10 mouse cellular contexts compared by ENCODE assay signal in the genomic region with DNA sequence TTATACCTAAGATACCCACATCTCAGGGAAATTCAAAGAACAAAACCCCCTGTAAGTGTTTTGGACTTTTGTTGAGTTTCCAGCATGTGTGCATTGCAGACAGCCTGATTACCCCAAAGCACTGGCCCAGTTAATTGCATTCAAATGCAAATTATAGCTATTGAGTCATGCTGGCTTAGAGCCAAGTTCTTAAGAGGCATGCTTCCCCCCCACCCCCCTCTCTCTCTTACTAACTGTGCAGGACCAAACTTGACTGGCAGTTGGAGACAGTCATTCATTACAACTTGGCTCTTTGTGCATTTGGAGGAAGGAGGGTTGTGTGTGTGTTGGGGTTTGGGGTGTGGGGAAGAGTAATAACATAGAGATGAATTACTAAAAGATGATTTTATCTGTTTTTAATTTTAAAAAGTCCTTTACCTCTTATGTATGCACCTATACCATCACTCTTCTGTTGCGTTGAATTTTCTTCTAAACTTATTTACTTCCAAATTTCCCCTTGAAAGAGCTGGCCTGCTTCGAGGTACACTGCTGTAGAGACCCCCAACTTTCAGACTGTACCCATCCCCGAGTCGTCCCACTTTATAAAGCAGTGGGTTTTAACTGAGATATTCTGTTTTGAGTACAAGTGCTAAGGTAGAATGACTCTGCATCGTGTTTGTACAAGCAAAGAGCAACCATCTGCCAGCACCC. TPM values are rescaled to one million over a fixed set of nuclear protein-coding genes. Genes with fewer than 3 reads are reported as not detected.
DNase-seq lines count a peak whose midpoint lies in the region; ATAC-seq and TF ChIP-seq lines count a peak whose summit lies in the region.
"Had no signal": no experiment of that assay in that cellular context is flagged by ENCODE, and none has a peak within 500 bp of the region (broad histone marks: within the 10 kb centered on the region; RNA-seq: fewer than 3 reads in every experiment).

No protein-coding gene starts in this region.

- peak; percentile 75; the same call in 1 of the 2 replicates for ATAC-seq in embryonic facial prominence, embryonic 12.5 days (ENCODE audit: insufficient number of reproducible peaks, insufficient read depth, low FRiP score, low TSS enrichment)
- ATAC-seq in intestine, embryonic 16.5 days = peak; percentile 36; the same call in 1 of the 2 replicates

- no peaks in the 10 kb centered on the region for H3K27me3 ChIP-seq in embryonic facial prominence, embryonic 12.5 days
- no peaks in the 10 kb centered on the region for H3K27me3 ChIP-seq in intestine, embryonic 16.5 days (replicated peaks; ENCODE audit: control insufficient read depth, insufficient read depth, low read length)

- no peak overlapping the region for H3K4me2 ChIP-seq in embryonic facial prominence, embryonic 12.5 days (replicated peaks)
- H3K4me2 ChIP-seq in intestine, embryonic 16.5 days (ENCODE audit: low read depth, low read length) = no peak overlapping the region

- intact Hi-C loops in left cerebral cortex, postnatal 14 days (cut with DNase I) = no loop called here
- intact Hi-C loops in left cerebral cortex, adult 2 months (cut with DNase I) = no loop called here

- no peak overlapping the region for H3K27ac ChIP-seq in left cerebral cortex, adult 2 months
- no peak overlapping the region for H3K27ac ChIP-seq in embryonic facial prominence, embryonic 12.5 days
- H3K27ac ChIP-seq in intestine, embryonic 16.5 days (ENCODE audit: low read length) = no peak overlapping the region
- H3K27ac ChIP-seq: heart, adult 2 months had no signal

- 51% methylated on average over 5 of the region's 5 CpGs for WGBS in embryonic facial prominence, embryonic 12.5 days
- 53% methylated on average over 5 of the region's 5 CpGs for WGBS in intestine, embryonic 16.5 days

- H3K9ac ChIP-seq in embryonic facial prominence, embryonic 12.5 days = no peak overlapping the region
- no peak overlapping the region for H3K9ac ChIP-seq in intestine, embryonic 16.5 days (ENCODE audit: low read depth, low read length)

- DNase-seq in left cerebral cortex, postnatal 14 days (ENCODE audit: low spot score in 2 of 2) = peak; percentile 15 to 48
- no peak for DNase-seq in left cerebral cortex, adult 2 months (ENCODE audit: extremely low spot score in 1 of 2, low spot score in 2 of 2)
- DNase-seq in retina, embryonic 14.5 days (ENCODE audit: low spot score) = peak; percentile 97
- no peak for DNase-seq in heart, adult 18-20 months
- DNase-seq in adrenal gland, postnatal 36 days = no peak
- no peak for DNase-seq in adrenal gland, postnatal 10 days
- DNase-seq: heart, adult 2 months; right cerebral cortex, postnatal 25 days had no signal

- H3K4me3 ChIP-seq in left cerebral cortex, adult 2 months = no peak overlapping the region
- no peak overlapping the region for H3K4me3 ChIP-seq in embryonic facial prominence, embryonic 12.5 days
- no peak overlapping the region for H3K4me3 ChIP-seq in intestine, embryonic 16.5 days (ENCODE audit: low read length)
- H3K4me3 ChIP-seq: heart, adult 2 months had no signal

- H3K9me3 ChIP-seq in embryonic facial prominence, embryonic 12.5 days = peaks cover 3% of the 10 kb centered on the region; the same call in 1 of the 2 replicates
- H3K9me3 ChIP-seq in intestine, embryonic 16.5 days (ENCODE audit: control insufficient read depth, low read length) = no peaks in the 10 kb centered on the region

- TF ChIP-seq CTCF in left cerebral cortex, adult 2 months (IDR thresholded peaks at IDR 0.05) = no peak

- H3K4me1 ChIP-seq in embryonic facial prominence, embryonic 12.5 days = peaks cover 16% of the 10 kb centered on the region
- no peaks in the 10 kb centered on the region for H3K4me1 ChIP-seq in intestine, embryonic 16.5 days (ENCODE audit: control insufficient read depth, insufficient read depth, low read length)

- no peaks in the 10 kb centered on the region for H3K36me3 ChIP-seq in embryonic facial prominence, embryonic 12.5 days
- H3K36me3 ChIP-seq in intestine, embryonic 16.5 days (ENCODE audit: control insufficient read depth, insufficient read depth, low read length) = no peaks in the 10 kb centered on the region

RNA-seq across cellular contexts. Expression of gene Kif21a, which starts 6.6 kb away (rescaled TPM):
- 10 to 100 TPM; 89.1 to 91.8 TPM for total RNA-seq in left cerebral cortex, postnatal 14 days (2021)
- 100 to 1,000 TPM; 138 to 144 TPM for total RNA-seq in left cerebral cortex, adult 2 months (2021)
- polyA plus RNA-seq in embryonic facial prominence, embryonic 12.5 days (2016; fragmentation: Nextera tagmentation; extraction: Ambion mirVana) = 9.5 and 10.3 TPM in 2 replicates
- 10.6 and 11.2 TPM in 2 replicates for polyA plus RNA-seq in intestine, embryonic 16.5 days (2015; fragmentation: Nextera tagmentation; extraction: Ambion mirVana)
- 10 to 100 TPM; 18.4 to 18.5 TPM for total RNA-seq in heart, adult 18-20 months (2021)
- total RNA-seq in adrenal gland, postnatal 36 days (2021) = 10 to 100 TPM; 16.6 to 20.1 TPM
- total RNA-seq in adrenal gland, postnatal 10 days (2021) = 10 to 100 TPM; 18.2 to 18.9 TPM

Comparison
In these comparisons a context has a peak if more than half of its experiments do, and no peak if none do; other contexts are left out.
1. DNase-seq: peak in left cerebral cortex, postnatal 14 days (2 of 2) and retina, embryonic 14.5 days (single experiment); none in left cerebral cortex, adult 2 months (0 of 2), heart, adult 18-20 months (0 of 2), adrenal gland, postnatal 36 days (0 of 2) and adrenal gland, postnatal 10 days (single experiment).
2. RNA of gene Kif21a, which starts 6.6 kb away (total RNA-seq): 138 to 144 TPM in left cerebral cortex, adult 2 months and 89.1 to 91.8 TPM in left cerebral cortex, postnatal 14 days; 16.6 to 20.1 TPM in adrenal gland, postnatal 36 days, 18.2 to 18.9 TPM in adrenal gland, postnatal 10 days and 18.4 to 18.5 TPM in heart, adult 18-20 months; every median in the first group is over 4 times any median in the second.